Mouse (Mus musculus) liver, embryonic 14.5 days (tissue): Measurements from ENCODE around the gene Tmem88.

Experiments
- CTCF ChIP-seq: IDR thresholded peaks from 2 replicates; pipeline ENCODE4 v1.5.1; 2016; ENCODE audit warnings: antibody characterized with exemption, low read depth, control low read depth
- EP300 ChIP-seq: IDR thresholded peaks from 2 replicates; pipeline ENCODE4 v1.6.1; 2016; ENCODE audit warnings: antibody characterized with exemption, low read depth

- TF ChIP-seq CTCF (no peak), EP300 (no peak)
Measured at GRCm38 (mm10) chr11:69398059-69398458, at the start of gene Tmem88.
